Mouse (Mus musculus): ENCODE data around the gene Cfl1. TPM values are rescaled to one million over a fixed set of nuclear protein-coding genes. Genes with fewer than 3 reads are reported as not detected.

Gene Cfl1
- polyA plus RNA-seq, 1 experiment from 2014 or later = 3,575 TPM

DNA sequence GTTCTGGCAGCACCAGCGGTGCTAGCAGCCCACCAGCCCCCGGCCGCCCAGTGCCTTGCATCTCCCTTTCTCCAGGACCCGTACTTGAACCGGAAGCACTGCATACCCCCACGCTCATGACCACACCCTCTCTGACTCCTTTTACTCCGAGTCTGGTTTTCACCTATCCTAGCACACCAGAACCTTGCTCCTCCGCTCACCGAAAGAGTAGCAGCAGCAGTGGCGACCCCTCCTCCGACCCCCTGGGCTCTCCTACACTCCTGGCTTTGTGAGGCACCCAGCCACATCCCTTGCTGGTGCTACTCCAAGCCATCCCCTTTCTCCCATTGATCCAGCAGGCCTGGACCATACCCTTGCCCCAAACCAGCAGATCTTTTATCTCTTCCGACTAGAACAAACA lies 35.2 kb upstream of the Cfl1 start:
- no peak overlapping the region for H3K27ac ChIP-seq (ENCODE audit: low read length)

DNA sequence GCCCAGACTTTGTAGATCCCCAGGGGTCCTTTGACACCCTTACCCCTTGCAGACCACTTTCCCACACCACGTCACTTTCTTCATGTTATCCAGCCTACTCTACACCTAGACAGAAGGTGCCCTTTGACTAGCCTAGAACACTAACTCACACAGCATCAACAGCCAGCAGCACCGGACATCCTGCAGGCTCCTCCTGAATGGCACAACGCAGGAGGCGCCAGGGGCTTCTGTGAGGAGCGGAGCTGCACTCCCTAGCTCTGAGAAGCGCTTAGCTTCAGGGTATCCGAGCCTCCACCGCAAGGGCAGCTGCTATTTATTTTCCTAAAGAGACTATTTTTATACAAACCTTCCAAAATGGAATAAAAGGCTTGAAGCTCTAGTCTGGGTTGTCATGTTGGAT lies 34.7 kb upstream of the Cfl1 start:
- peaks cover 31% of the 10 kb centered on the region for H3K4me1 ChIP-seq (ENCODE audit: control insufficient read depth, insufficient read depth, low read length)
- peak overlapping the region; percentile 82 for H3K4me3 ChIP-seq (ENCODE audit: low read depth, low read length)
- H3K36me3 ChIP-seq (ENCODE audit: control insufficient read depth, insufficient read depth, low read length) = no peaks in the 10 kb centered on the region
- H3K27ac ChIP-seq (ENCODE audit: low read length) = peak overlapping the region; percentile 98; the same call in 1 of the 2 replicates
- H3K9me3 ChIP-seq (replicated peaks; ENCODE audit: control insufficient read depth, low read length, poor library complexity, severe bottlenecking) = no peaks in the 10 kb centered on the region
- H3K27me3 ChIP-seq (ENCODE audit: control insufficient read depth, insufficient read depth, low read depth, low read length) = no peaks in the 10 kb centered on the region; the same call in 1 of the 2 replicates
- 50% methylated on average over 8 of the region's 8 CpGs for WGBS
- ATAC-seq = no peak
- H3K9ac ChIP-seq (ENCODE audit: low read depth, low read length) = peak overlapping the region; percentile 95
- peak overlapping the region; percentile 98 for H3K4me2 ChIP-seq (ENCODE audit: low read length)

More for the DNA sequence above, 35.2 kb upstream of the Cfl1 start:
- no peak overlapping the region for H3K4me3 ChIP-seq (ENCODE audit: low read depth, low read length)
- no peaks in the 10 kb centered on the region for H3K36me3 ChIP-seq (ENCODE audit: control insufficient read depth, insufficient read depth, low read length)
- H3K9me3 ChIP-seq (replicated peaks; ENCODE audit: control insufficient read depth, low read length, poor library complexity, severe bottlenecking) = no peaks in the 10 kb centered on the region
- peak overlapping the region; percentile 13 for H3K9ac ChIP-seq (ENCODE audit: low read depth, low read length)
- peaks cover 4% of the 10 kb centered on the region; the same call in 1 of the 2 replicates for H3K27me3 ChIP-seq (ENCODE audit: control insufficient read depth, insufficient read depth, low read depth, low read length)
- H3K4me2 ChIP-seq (ENCODE audit: low read length) = peak overlapping the region; percentile 98
- H3K4me1 ChIP-seq (ENCODE audit: control insufficient read depth, insufficient read depth, low read length) = peaks cover 30% of the 10 kb centered on the region
- WGBS = 84% methylated on average over 12 of the region's 12 CpGs
- no peak for ATAC-seq

DNA sequence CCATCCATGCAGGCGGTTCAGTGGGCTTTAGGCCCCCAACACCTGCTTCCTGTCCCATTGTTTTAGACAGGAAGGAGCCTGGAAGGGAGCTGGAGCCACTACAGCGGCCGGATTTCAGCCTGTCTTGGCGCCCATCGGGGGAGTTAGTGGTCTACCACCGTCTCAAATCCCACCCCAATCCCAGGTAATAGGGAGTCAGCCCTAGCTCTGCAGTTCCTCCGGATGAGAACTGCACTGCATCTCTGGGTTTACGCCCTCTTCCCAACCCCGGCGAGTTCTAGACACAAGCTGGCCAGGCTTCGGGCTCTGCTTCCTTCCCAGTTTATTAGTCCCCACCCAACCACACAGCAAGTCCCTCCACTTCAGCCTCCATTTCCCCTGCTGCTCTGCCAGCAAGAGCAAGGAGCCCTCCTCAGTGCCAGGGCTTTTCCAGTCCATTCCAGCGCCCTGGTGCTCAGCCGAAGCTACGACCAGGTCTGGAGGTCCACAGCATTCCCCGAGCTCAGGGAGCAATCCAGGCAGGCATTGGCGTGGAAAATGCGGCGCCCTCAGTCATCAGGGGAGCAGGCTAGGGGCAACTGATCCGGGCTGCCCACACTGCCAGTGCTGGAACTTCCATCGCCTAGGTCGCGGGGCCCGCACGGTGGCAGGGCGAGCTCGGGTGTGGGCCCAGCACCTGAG lies 33.9 kb upstream of the Cfl1 start:
- Histone ChIP-seq H3K9me3 (replicated peaks; ENCODE audit: control insufficient read depth, low read length, poor library complexity, severe bottlenecking) (no peaks in the 10 kb centered on the region), H3K9ac (ENCODE audit: low read depth, low read length) (peak overlapping the region; percentile 95), H3K4me2 (ENCODE audit: low read length) (peak overlapping the region; percentile 98), H3K4me3 (ENCODE audit: low read depth, low read length) (peak overlapping the region; percentile 82), H3K36me3 (ENCODE audit: control insufficient read depth, insufficient read depth, low read length) (no peaks in the 10 kb centered on the region), H3K4me1 (ENCODE audit: control insufficient read depth, insufficient read depth, low read length) (peaks cover 36% of the 10 kb centered on the region), H3K27me3 (ENCODE audit: control insufficient read depth, insufficient read depth, low read depth, low read length) (no peaks in the 10 kb centered on the region), H3K27ac (ENCODE audit: low read length) (peak overlapping the region; percentile 98)
- WGBS = 5% methylated on average over 26 of the region's 26 CpGs
- ATAC-seq = no peak; the same call in 1 of the 2 replicates

DNA sequence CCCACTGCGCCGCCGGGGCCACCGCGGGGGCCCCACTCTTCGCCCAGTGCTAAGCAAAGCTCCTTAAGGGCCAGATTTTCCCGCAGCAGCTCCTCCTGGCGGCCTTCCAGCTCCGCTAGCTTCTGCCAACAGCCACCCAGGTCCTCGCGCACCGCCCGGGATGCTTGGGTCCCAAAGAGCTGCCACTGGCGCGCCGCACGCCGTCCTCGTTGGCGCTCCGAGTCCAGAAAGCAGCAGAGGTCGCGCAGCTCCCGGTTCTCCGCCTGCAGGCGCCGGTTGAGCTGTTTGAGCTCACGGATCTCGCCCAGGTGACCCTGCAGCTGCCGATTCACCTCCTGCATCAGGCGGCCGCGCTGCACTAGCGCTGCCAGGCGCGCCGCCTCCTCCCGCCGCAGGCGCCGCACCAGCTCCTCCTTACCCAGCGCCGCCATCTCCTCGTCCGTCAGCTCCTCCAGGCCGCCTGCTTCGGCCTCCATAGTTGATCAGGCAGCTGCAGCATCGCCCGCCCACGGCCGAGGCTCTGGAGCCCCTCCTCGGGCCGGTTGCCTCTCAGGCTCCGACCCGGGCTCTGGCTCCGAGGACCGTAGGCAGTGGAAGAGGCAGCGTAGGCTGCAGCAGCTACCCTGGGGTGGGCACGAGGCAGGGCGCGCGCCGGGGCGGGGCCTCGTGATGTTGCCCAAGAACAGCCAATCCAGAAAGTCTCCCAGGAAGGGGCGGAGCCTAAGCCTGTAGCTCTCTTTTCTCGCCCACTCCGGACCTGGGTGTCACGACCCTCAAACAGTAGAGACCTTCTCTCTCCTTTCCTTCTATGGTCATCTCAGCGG lies 33.1 kb upstream of the Cfl1 start:
- WGBS = 0% methylated on average over 69 of the region's 70 CpGs
- H3K9ac ChIP-seq (ENCODE audit: low read depth, low read length) = peak overlapping the region; percentile 95
- no peaks in the 10 kb centered on the region for H3K36me3 ChIP-seq (ENCODE audit: control insufficient read depth, insufficient read depth, low read length)
- H3K4me1 ChIP-seq (ENCODE audit: control insufficient read depth, insufficient read depth, low read length) = peaks cover 39% of the 10 kb centered on the region
- peak overlapping the region; percentile 98 for H3K27ac ChIP-seq (ENCODE audit: low read length)
- peak overlapping the region; percentile 82 for H3K4me3 ChIP-seq (ENCODE audit: low read depth, low read length)
- H3K9me3 ChIP-seq (replicated peaks; ENCODE audit: control insufficient read depth, low read length, poor library complexity, severe bottlenecking) = no peaks in the 10 kb centered on the region
- peak; percentile 94 for ATAC-seq
- H3K4me2 ChIP-seq (ENCODE audit: low read length) = peak overlapping the region; percentile 98
- no peaks in the 10 kb centered on the region for H3K27me3 ChIP-seq (ENCODE audit: control insufficient read depth, insufficient read depth, low read depth, low read length)

DNA sequence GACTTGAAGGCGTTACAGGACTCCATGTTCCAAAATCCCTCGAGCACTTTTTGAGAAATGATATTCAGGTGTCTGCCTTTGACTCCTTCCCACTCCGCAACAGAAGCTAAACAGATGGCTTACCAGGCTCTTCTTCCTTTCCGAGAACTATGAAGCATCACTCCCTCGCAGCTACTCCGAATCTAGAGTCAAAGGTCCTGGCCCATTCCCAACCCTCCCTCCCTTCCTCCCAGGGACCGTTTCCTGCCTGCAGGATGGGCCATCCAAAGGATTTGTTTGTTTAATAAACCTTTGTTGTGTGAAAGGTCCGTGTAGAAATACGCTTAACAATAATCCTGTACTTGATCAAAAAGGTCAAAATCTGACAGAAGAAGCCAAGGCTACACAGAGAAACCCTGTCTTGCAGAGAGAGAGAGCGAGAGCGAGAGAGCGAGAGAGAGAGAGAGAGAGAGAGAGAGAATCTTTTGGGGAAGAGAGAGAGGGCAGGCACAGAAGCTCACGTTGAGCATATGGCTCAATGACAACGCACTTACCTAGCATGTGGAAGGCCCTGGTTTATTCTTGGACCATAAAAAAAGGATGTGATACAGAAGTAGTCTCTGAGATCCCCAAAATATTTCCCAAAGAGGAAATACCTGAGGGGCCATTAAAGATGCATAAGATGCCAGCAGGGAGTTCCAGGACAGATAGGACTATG lies 32.4 kb upstream of the Cfl1 start, which contains the start of gene Ccdc85b:
TSS of gene Ccdc85b (minus strand) at position 149 of the 697 bp plus-strand sequence.
- Histone ChIP-seq H3K4me1 (ENCODE audit: control insufficient read depth, insufficient read depth, low read length) (peaks cover 39% of the 10 kb centered on the region), H3K36me3 (ENCODE audit: control insufficient read depth, insufficient read depth, low read length) (no peaks in the 10 kb centered on the region), H3K4me3 (ENCODE audit: low read depth, low read length) (peak within 1 kb of the TSS; percentile 82), H3K27ac (ENCODE audit: low read length) (peak within 1 kb of the TSS; percentile 98), H3K9me3 (replicated peaks; ENCODE audit: control insufficient read depth, low read length, poor library complexity, severe bottlenecking) (no peaks in the 10 kb centered on the region), H3K27me3 (ENCODE audit: control insufficient read depth, insufficient read depth, low read depth, low read length) (no peaks in the 10 kb centered on the region), H3K4me2 (ENCODE audit: low read length) (peak within 1 kb of the TSS; percentile 98), H3K9ac (ENCODE audit: low read depth, low read length) (peak within 1 kb of the TSS; percentile 95)
- 18% methylated on average over 14 of the region's 14 CpGs for WGBS
- ATAC-seq = no peak; the same call in 1 of the 2 replicates

DNA sequence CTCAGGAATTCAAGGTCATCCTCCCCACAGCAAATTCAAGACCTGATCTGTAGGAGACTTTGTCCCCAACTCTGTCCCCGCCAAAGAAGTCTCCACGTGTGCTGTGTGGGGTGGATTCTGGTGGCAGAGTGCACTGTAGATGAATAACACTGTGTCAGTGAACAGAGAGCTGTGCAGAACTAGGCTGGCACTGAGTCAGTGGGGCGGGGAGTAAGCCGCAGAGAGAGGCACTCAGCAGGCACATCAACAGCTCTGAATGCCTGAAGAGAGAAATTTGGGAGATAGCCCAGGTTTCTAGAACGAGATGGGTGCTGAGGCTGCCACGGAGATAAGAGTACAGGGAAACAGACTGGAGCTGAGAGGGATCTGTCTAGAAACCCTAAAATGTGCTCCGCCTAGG lies 31.2 kb upstream of the Cfl1 start:
- H3K4me3 ChIP-seq (ENCODE audit: low read depth, low read length) = no peak overlapping the region
- H3K4me1 ChIP-seq (ENCODE audit: control insufficient read depth, insufficient read depth, low read length) = peaks cover 44% of the 10 kb centered on the region
- H3K4me2 ChIP-seq (ENCODE audit: low read length) = no peak overlapping the region
- no peak overlapping the region for H3K27ac ChIP-seq (ENCODE audit: low read length)
- no peaks in the 10 kb centered on the region for H3K27me3 ChIP-seq (ENCODE audit: control insufficient read depth, insufficient read depth, low read depth, low read length)
- H3K9me3 ChIP-seq (replicated peaks; ENCODE audit: control insufficient read depth, low read length, poor library complexity, severe bottlenecking) = no peaks in the 10 kb centered on the region
- 67% methylated on average over 7 of the region's 7 CpGs for WGBS
- H3K36me3 ChIP-seq (ENCODE audit: control insufficient read depth, insufficient read depth, low read length) = no peaks in the 10 kb centered on the region
- H3K9ac ChIP-seq (ENCODE audit: low read depth, low read length) = no peak overlapping the region
- ATAC-seq = no peak

DNA sequence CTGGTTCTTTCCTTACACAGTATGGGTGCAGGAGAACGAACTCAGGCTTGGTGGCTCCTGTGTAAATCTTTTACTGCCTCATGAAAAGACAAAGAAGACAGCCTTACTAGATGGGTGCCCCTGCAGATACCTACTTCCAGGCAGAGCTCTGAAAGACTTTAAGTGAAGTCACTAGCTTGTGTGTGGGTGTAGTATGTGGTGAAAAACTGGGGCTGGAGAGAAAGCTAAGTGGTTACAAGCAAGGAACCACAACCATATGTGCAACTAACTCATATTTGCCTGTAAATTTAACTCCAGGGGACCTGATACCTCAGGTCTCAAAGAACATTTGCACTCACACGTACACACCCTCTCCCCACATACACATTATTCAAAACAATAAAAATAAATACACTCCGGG lies 30.4 kb upstream of the Cfl1 start:
- Histone ChIP-seq H3K4me1 (ENCODE audit: control insufficient read depth, insufficient read depth, low read length) (peaks cover 45% of the 10 kb centered on the region), H3K4me3 (ENCODE audit: low read depth, low read length) (peak overlapping the region; percentile 84), H3K9me3 (replicated peaks; ENCODE audit: control insufficient read depth, low read length, poor library complexity, severe bottlenecking) (no peaks in the 10 kb centered on the region), H3K36me3 (ENCODE audit: control insufficient read depth, insufficient read depth, low read length) (peaks cover 5% of the 10 kb centered on the region; the same call in 1 of the 2 replicates), H3K9ac (ENCODE audit: low read depth, low read length) (peak overlapping the region; percentile 87), H3K4me2 (ENCODE audit: low read length) (peak overlapping the region; percentile 98), H3K27ac (ENCODE audit: low read length) (peak overlapping the region; percentile 86), H3K27me3 (ENCODE audit: control insufficient read depth, insufficient read depth, low read depth, low read length) (no peaks in the 10 kb centered on the region)
- ATAC-seq = no peak
- 28% methylated on average over 3 of the region's 3 CpGs for WGBS

DNA sequence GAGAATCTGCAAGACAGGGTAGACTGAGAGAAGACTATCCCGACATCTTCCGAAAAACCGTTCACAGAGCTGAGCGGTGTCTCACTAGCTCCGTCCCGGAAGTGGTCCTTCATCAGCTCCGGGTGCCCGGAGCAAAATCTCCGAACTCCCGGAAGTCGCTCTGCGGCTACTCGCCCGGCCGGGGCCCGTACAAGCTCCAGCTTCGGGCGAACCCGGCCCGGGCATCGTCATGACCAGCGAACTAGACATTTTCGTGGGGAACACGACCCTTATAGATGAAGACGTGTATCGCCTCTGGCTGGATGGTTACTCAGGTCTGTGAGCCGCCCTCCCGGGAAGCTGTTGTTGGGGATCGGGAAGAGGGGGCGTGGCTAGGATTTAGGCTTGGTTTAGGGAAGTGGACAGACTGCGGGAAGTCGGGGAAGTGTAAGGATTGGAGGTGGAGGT lies 29.8 kb upstream of the Cfl1 start, which contains the start of gene Fibp:
TSS of gene Fibp (plus strand) at position 151 of the 447 bp plus-strand sequence.
- H3K27me3 ChIP-seq (ENCODE audit: control insufficient read depth, insufficient read depth, low read depth, low read length) = no peaks in the 10 kb centered on the region
- peaks cover 41% of the 10 kb centered on the region for H3K4me1 ChIP-seq (ENCODE audit: control insufficient read depth, insufficient read depth, low read length)
- H3K4me2 ChIP-seq (ENCODE audit: low read length) = peak within 1 kb of the TSS; percentile 98
- H3K27ac ChIP-seq (ENCODE audit: low read length) = peak within 1 kb of the TSS; percentile 86
- WGBS = under 1% methylated on average over 32 of the region's 32 CpGs
- H3K9ac ChIP-seq (ENCODE audit: low read depth, low read length) = peak within 1 kb of the TSS; percentile 87
- H3K9me3 ChIP-seq (replicated peaks; ENCODE audit: control insufficient read depth, low read length, poor library complexity, severe bottlenecking) = no peaks in the 10 kb centered on the region
- ATAC-seq = peak; percentile 30
- H3K36me3 ChIP-seq (ENCODE audit: control insufficient read depth, insufficient read depth, low read length) = peaks cover 11% of the 10 kb centered on the region
- H3K4me3 ChIP-seq (ENCODE audit: low read depth, low read length) = peak within 1 kb of the TSS; percentile 84
